ENCODE assay signal across 23 mouse cellular contexts in genomic region chr8:89003336-89003896, GRCm38 (mm10). TPM values are rescaled to one million over a fixed set of nuclear protein-coding genes. Genes with fewer than 3 reads are reported as not detected.
DNase-seq lines count a peak whose midpoint lies in the region; ATAC-seq and TF ChIP-seq lines count a peak whose summit lies in the region.
"Had no signal": no experiment of that assay in that cellular context is flagged by ENCODE, and none has a peak within 500 bp of the region (broad histone marks: within the 10 kb centered on the region; RNA-seq: fewer than 3 reads in every experiment).

No protein-coding gene starts in this region.

- H3K4me1 ChIP-seq in hindbrain, embryonic 14.5 days (replicated peaks; ENCODE audit: control insufficient read depth, insufficient read depth, low read length): 0 out of 2 replicates have a peak, but pooled peaks cover 12% of the 10 kb centered on the region
- peaks cover 25% of the 10 kb centered on the region for H3K4me1 ChIP-seq in hindbrain, embryonic 12.5 days
- H3K4me1 ChIP-seq in kidney, postnatal 0 days (replicated peaks; ENCODE audit: insufficient read depth, low read length): 0 out of 2 replicates have a peak, but pooled peaks cover 5% of the 10 kb centered on the region
- peaks cover 10% of the 10 kb centered on the region; the same call in 1 of the 2 replicates for H3K4me1 ChIP-seq in neural tube, embryonic 11.5 days (ENCODE audit: control insufficient read depth, insufficient read depth, low read length)
- peaks cover 24% of the 10 kb centered on the region for H3K4me1 ChIP-seq in neural tube, embryonic 15.5 days
- peaks cover 48% of the 10 kb centered on the region for H3K4me1 ChIP-seq in hindbrain, embryonic 10.5 days (replicated peaks)

- 8% methylated on average over 8 of the region's 8 CpGs for WGBS in hindbrain, embryonic 14.5 days
- 6% methylated on average over 8 of the region's 8 CpGs for WGBS in hindbrain, embryonic 12.5 days
- WGBS in kidney, postnatal 0 days: 25% methylated on average over 8 of the region's 8 CpGs
- WGBS in neural tube, embryonic 11.5 days: 29% methylated on average over 8 of the region's 8 CpGs
- 11% methylated on average over 8 of the region's 8 CpGs for WGBS in neural tube, embryonic 15.5 days
- WGBS in hindbrain, embryonic 10.5 days: 14% methylated on average over 8 of the region's 8 CpGs

- H3K4me2 ChIP-seq in hindbrain, embryonic 14.5 days (replicated peaks): no peak overlapping the region
- H3K4me2 ChIP-seq in hindbrain, embryonic 12.5 days (replicated peaks): no peak overlapping the region
- no peak overlapping the region for H3K4me2 ChIP-seq in kidney, postnatal 0 days (ENCODE audit: low read length)
- no peak overlapping the region for H3K4me2 ChIP-seq in neural tube, embryonic 11.5 days (ENCODE audit: low read depth)
- H3K4me2 ChIP-seq in neural tube, embryonic 15.5 days: no peak overlapping the region
- H3K4me2 ChIP-seq: limb, embryonic 12.5 days; liver, embryonic 15.5 days had no signal

- no peak for TF ChIP-seq CTCF in kidney, postnatal 0 days (IDR thresholded peaks at IDR 0.05; ENCODE audit: low read depth)

- no peak overlapping the region for H3K27ac ChIP-seq in hindbrain, embryonic 14.5 days
- no peak overlapping the region for H3K27ac ChIP-seq in hindbrain, embryonic 12.5 days
- H3K27ac ChIP-seq in kidney, postnatal 0 days: peak overlapping the region; percentile 75
- no peak overlapping the region for H3K27ac ChIP-seq in neural tube, embryonic 11.5 days (ENCODE audit: low read depth, low read length)
- H3K27ac ChIP-seq in neural tube, embryonic 15.5 days (replicated peaks): no peak overlapping the region
- H3K27ac ChIP-seq in hindbrain, embryonic 10.5 days: no peak overlapping the region
- H3K27ac ChIP-seq: embryonic facial prominence, embryonic 10.5 days; heart, embryonic 10.5 days; hindbrain, postnatal 0 days; limb, embryonic 12.5 days; liver, embryonic 15.5 days; macrophage had no signal

- H3K9me3 ChIP-seq in hindbrain, embryonic 14.5 days (ENCODE audit: control insufficient read depth, low read length): no peaks in the 10 kb centered on the region
- no peaks in the 10 kb centered on the region for H3K9me3 ChIP-seq in hindbrain, embryonic 12.5 days (replicated peaks)
- H3K9me3 ChIP-seq in kidney, postnatal 0 days (replicated peaks; ENCODE audit: low read length): no peaks in the 10 kb centered on the region
- H3K9me3 ChIP-seq in neural tube, embryonic 11.5 days (ENCODE audit: control insufficient read depth, low read length): no peaks in the 10 kb centered on the region
- H3K9me3 ChIP-seq in neural tube, embryonic 15.5 days (replicated peaks): no peaks in the 10 kb centered on the region
- no peaks in the 10 kb centered on the region for H3K9me3 ChIP-seq in hindbrain, embryonic 10.5 days
- H3K9me3 ChIP-seq: embryonic facial prominence, embryonic 10.5 days; heart, embryonic 10.5 days; liver, embryonic 15.5 days had no signal

- H3K4me3 ChIP-seq in hindbrain, embryonic 14.5 days (replicated peaks; ENCODE audit: low read length): no peak overlapping the region
- no peak overlapping the region for H3K4me3 ChIP-seq in hindbrain, embryonic 12.5 days
- no peak overlapping the region for H3K4me3 ChIP-seq in kidney, postnatal 0 days (replicated peaks; ENCODE audit: low read depth, low read length)
- no peak overlapping the region for H3K4me3 ChIP-seq in neural tube, embryonic 11.5 days (ENCODE audit: low read depth, low read length)
- no peak overlapping the region for H3K4me3 ChIP-seq in neural tube, embryonic 15.5 days (replicated peaks)
- H3K4me3 ChIP-seq in hindbrain, embryonic 10.5 days: no peak overlapping the region
- H3K4me3 ChIP-seq: embryonic facial prominence, embryonic 10.5 days; heart, embryonic 10.5 days; limb, embryonic 12.5 days; liver, embryonic 15.5 days had no signal

- peaks cover 28% of the 10 kb centered on the region for H3K27me3 ChIP-seq in hindbrain, embryonic 14.5 days (ENCODE audit: control insufficient read depth, insufficient read depth, low read length)
- H3K27me3 ChIP-seq in hindbrain, embryonic 12.5 days: peaks cover 39% of the 10 kb centered on the region
- no peaks in the 10 kb centered on the region for H3K27me3 ChIP-seq in kidney, postnatal 0 days (ENCODE audit: insufficient read depth, low read length)
- H3K27me3 ChIP-seq in neural tube, embryonic 11.5 days (ENCODE audit: control insufficient read depth, insufficient read depth, low read length): 0 out of 2 replicates have a peak, but pooled peaks cover 3% of the 10 kb centered on the region
- H3K27me3 ChIP-seq in neural tube, embryonic 15.5 days (replicated peaks): peaks cover 13% of the 10 kb centered on the region
- peaks cover 77% of the 10 kb centered on the region for H3K27me3 ChIP-seq in hindbrain, embryonic 10.5 days (ENCODE audit: insufficient read depth, poor library complexity, severe bottlenecking)

- no peak for ATAC-seq in hindbrain, embryonic 14.5 days (ENCODE audit: low FRiP score)
- ATAC-seq in hindbrain, embryonic 12.5 days (ENCODE audit: low FRiP score): no peak
- ATAC-seq in kidney, postnatal 0 days (replicated peaks; ENCODE audit: low FRiP score, low read depth): no peak
- no peak for ATAC-seq in neural tube, embryonic 11.5 days (ENCODE audit: insufficient read depth, low FRiP score, low TSS enrichment)
- ATAC-seq in neural tube, embryonic 15.5 days (ENCODE audit: low FRiP score): no peak
- ATAC-seq: CD4-positive, CD25-positive, alpha-beta regulatory T cell, adult 4 months; forebrain, embryonic 16.5 days; hindbrain, postnatal 0 days; intestine, postnatal 0 days; lung, postnatal 0 days had no signal

- no peaks in the 10 kb centered on the region for H3K36me3 ChIP-seq in hindbrain, embryonic 14.5 days (replicated peaks; ENCODE audit: control insufficient read depth, insufficient read depth)
- H3K36me3 ChIP-seq in hindbrain, embryonic 12.5 days: no peaks in the 10 kb centered on the region
- no peaks in the 10 kb centered on the region for H3K36me3 ChIP-seq in kidney, postnatal 0 days (ENCODE audit: insufficient read depth, low read length)
- no peaks in the 10 kb centered on the region for H3K36me3 ChIP-seq in neural tube, embryonic 11.5 days (ENCODE audit: control insufficient read depth, insufficient read depth, low read length)
- H3K36me3 ChIP-seq in neural tube, embryonic 15.5 days: no peaks in the 10 kb centered on the region
- no peaks in the 10 kb centered on the region for H3K36me3 ChIP-seq in hindbrain, embryonic 10.5 days
- H3K36me3 ChIP-seq: embryonic facial prominence, embryonic 10.5 days; heart, embryonic 10.5 days; limb, embryonic 12.5 days; liver, embryonic 15.5 days had no signal

- H3K9ac ChIP-seq in hindbrain, embryonic 14.5 days: no peak overlapping the region
- no peak overlapping the region for H3K9ac ChIP-seq in hindbrain, embryonic 12.5 days
- H3K9ac ChIP-seq in kidney, postnatal 0 days (ENCODE audit: low read depth, low read length): no peak overlapping the region
- H3K9ac ChIP-seq in neural tube, embryonic 11.5 days (ENCODE audit: low read length): no peak overlapping the region
- H3K9ac ChIP-seq in neural tube, embryonic 15.5 days (replicated peaks): no peak overlapping the region
- H3K9ac ChIP-seq: limb, embryonic 12.5 days; liver, embryonic 15.5 days had no signal

- peak; percentile 24 for DNase-seq in hindbrain, embryonic 14.5 days (ENCODE audit: low spot score)
- DNase-seq in kidney, postnatal 0 days (ENCODE audit: low spot score): no peak
- DNase-seq in kidney, adult 8-10 months: no peak
- peak; percentile 23 for DNase-seq in neural tube, embryonic 11.5 days (ENCODE audit: low spot score)
- DNase-seq in kidney, postnatal 14 days: peak; percentile 14
- no peak for DNase-seq in hindbrain, embryonic 10.5 days (ENCODE audit: low spot score)
- DNase-seq: adrenal gland, postnatal 14 days; cerebellum, adult 2 months; cerebellum, postnatal 25 days; gastrocnemius, postnatal 10 days; heart, postnatal 4 days had no signal

RNA-seq across cellular contexts. Expression of gene Sall1, which starts 40.5 kb away (rescaled TPM):
- polyA plus RNA-seq in hindbrain, embryonic 14.5 days (2014; fragmentation: Nextera tagmentation; extraction: Ambion mirVana): 9.7 and 9.9 TPM in 2 replicates
- polyA plus RNA-seq in hindbrain, embryonic 12.5 days (2016; fragmentation: Nextera tagmentation; extraction: Ambion mirVana): 13.1 and 15.6 TPM in 2 replicates
- 24.6 and 25.6 TPM in 2 replicates for polyA plus RNA-seq in kidney, postnatal 0 days (2015; fragmentation: Nextera tagmentation; extraction: Ambion mirVana)
- 32.3 and 35.2 TPM in 2 replicates for polyA plus RNA-seq in neural tube, embryonic 11.5 days (2014; fragmentation: Nextera tagmentation; extraction: Ambion mirVana)
- 11.6 and 11.7 TPM in 2 replicates for polyA plus RNA-seq in neural tube, embryonic 15.5 days (2015; fragmentation: Nextera tagmentation; extraction: Ambion mirVana)
- 11.1 and 17.8 TPM in 2 replicates for polyA plus RNA-seq in hindbrain, embryonic 10.5 days (2016; fragmentation: Nextera tagmentation; extraction: Ambion mirVana)
- polyA plus RNA-seq: CD4-positive, CD25-positive, alpha-beta regulatory T cell, adult 4 months; macrophage had no signal

Comparison
In these comparisons a context has a peak if more than half of its experiments do, and no peak if none do; other contexts are left out.
1. DNase-seq: peak in hindbrain, embryonic 14.5 days (single experiment), neural tube, embryonic 11.5 days (single experiment) and kidney, postnatal 14 days (single experiment); none in kidney, postnatal 0 days (single experiment), kidney, adult 8-10 months (0 of 2) and hindbrain, embryonic 10.5 days (single experiment).